Mouse (Mus musculus) large intestine, adult 2 months (tissue): ENCODE data around the gene Hdac9. TPM values are rescaled to one million over a fixed set of nuclear protein-coding genes. Genes with fewer than 3 reads are reported as not detected.

Source experiments
- DNase-seq: peaks from one replicate; pipeline ENCODE4 v3.0.0-alpha.2; 2012; ENCODE audit warnings: low read depth, low spot score
- WGBS: fragments of 180-500 bp; shearing (Covaris S2); methylation state at CpG from one replicate; pipeline ENCODE4 v1.1.7; 2018; 5-methylcytosine and 5-hydroxymethylcytosine counted together
- polyA plus RNA-seq: library from polyadenylated mRNA; depleted of rRNA; stranded (reverse); fragments of >200 nt; gene quantifications from 2 replicates; pipeline ENCODE4 v1.2.3, GENCODE M21; 2012; rRNA removed

Gene Hdac9
- 1.2 and 2.0 TPM in 2 replicates for polyA plus RNA-seq

DNA sequence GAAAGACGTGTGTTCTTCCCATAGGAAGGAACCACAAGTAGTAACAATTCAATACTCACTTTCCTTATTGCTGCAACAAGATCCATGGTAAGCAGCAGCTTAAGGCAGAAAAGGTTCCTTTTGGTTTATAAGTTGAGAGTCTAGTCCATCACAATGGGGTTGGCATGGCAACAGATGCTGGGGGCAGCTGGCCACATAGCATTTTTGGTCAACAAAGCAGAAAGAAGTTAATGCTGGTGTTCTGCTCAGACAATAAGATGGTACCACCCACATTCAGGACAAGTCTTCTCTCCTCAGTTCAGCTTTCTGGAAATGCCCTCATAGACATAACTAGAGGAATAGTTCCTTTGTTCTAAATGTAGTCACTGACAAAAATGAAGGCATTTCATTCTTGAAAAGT is at the start of gene Hdac9:
Gene Hdac9 (minus strand): TSS at position 101 of the 400 bp plus-strand sequence.
- DNase-seq = no peak
- 53% methylated on average over 1 of the region's 1 CpGs for WGBS

DNA sequence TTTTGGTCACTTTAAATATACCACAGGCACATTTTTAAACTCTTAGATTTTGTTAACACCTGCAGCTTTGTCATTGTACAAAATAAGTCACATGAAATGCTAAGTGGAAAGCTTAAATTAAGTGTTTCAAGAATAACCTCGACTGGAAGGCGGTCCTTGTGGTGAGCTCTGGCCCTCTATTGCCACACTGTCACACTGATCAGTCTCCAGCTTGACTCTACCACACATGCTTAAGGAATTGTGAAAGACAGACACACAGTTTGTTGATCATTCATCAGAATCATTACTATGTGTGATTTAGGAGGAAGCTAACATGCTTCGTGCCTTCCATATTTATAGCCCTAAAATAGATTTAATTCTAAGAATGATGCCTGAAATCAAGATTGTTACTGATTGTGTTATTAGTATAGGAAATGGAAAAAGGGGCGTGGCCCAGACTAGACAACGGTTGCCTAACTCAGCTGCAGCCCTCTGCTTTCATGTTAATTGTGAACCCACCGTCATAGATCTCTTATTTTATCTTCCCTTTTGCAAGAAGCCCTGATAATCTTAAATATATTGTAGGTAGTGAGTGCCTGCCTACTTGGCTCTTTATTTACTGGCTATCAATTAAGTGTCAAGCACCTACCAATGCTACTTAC is 32.3 kb upstream of the Hdac9 start:
- no peak for DNase-seq
- WGBS = 79% methylated on average over 6 of the region's 6 CpGs

DNA sequence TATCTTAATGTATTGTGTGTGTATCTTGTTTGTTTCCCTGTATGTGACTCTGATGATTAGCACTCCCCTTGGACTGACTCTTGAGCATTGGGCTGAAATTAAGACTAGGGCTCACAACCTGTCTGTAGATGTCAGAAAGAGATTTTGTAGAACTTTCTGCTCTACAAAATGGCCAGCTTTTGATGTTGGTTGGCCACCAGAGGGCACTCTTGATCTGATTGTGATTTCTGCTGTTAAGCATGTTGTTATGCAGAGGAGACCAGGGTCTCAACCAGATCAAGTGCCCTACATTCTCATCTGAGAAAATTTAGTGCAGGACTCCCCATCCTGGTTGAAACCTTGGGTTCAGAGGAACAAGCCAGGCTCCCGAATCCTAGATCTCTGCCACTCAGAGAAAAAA is 21.0 kb upstream of the Hdac9 start:
- 100% methylated on average over 1 of the region's 1 CpGs for WGBS
- no peak for DNase-seq

DNA sequence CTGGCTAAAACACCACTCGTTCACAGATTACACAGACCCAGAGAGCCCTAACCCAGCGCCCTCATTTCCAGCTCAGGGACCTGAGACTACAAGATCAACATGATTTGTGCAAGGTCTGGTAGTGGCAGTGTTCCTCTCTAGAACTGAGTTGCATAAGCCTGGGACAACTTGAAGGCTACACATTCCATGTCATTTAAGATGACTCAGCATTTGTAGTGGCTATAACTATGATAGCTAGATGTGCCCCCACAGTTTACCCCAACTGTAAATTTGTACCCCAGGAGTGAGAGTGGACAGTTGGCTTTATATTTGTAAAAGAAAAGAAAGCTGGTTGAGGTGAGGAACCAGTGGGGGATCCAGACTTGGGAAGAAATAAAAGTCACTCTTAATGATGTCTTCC is 8.9 kb downstream of the Hdac9 start:
- WGBS = 49% methylated on average over 2 of the region's 2 CpGs
- DNase-seq = no peak

DNA sequence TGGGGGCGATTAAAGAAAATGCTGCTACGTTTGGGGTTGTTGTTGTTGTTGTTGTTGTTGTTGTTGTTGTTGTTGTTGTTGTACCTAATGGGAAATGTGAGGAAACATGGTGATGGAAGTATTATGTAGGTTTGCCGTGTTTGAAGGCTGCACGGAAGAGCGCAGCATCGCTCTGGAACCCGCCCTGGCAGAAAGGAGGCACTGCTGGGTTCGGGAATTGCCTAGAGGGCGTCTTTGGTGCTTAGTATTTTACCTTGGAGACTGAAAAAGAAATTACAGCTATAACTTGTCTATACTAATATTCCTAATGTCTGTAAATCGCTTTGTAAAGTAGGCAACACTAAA is 9.4 kb downstream of the Hdac9 start:
- WGBS = 2% methylated on average over 10 of the region's 10 CpGs
- no peak for DNase-seq

DNA sequence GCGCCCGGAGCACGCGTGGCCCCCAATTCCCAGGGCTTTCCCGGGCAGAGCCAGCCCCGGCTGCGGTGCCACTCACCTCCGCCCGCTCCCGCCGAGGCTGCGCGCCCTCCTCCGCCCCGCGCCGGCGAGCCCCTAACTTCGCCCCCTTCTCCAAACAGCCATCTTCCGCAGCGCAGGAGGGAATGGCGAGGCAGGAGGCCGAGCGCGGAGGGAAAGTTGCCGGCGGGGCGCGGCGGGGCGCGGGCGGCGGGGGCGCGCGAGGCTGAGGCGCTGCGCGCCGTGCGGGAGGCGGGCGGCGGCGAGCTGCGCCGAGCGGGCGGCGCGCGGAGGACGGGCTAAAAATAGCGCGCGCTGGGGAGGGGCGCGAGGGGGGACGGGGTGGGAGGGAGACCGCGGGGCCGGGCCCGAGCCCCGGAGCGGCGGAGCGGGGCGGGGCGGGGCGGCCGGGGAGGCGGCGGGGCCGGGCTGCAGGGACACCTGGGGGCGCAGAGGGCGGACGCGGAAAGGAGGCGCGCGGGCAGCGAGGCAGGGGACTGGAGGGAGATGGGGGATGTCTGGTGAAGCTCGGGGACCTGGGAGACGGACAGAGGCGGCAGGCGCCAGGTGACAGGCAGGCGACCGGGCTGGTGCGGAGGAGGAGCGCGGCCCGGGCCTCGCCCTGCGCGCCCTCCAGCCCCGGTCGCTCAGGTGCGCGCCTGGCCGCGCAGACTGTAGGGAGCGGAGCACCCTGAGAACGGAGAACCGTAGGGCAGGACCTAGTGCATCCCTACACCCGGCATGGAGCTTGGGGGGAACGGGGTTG is 10.0 kb downstream of the Hdac9 start:
- no peak for DNase-seq
- 1% methylated on average over 94 of the region's 107 CpGs for WGBS

DNA sequence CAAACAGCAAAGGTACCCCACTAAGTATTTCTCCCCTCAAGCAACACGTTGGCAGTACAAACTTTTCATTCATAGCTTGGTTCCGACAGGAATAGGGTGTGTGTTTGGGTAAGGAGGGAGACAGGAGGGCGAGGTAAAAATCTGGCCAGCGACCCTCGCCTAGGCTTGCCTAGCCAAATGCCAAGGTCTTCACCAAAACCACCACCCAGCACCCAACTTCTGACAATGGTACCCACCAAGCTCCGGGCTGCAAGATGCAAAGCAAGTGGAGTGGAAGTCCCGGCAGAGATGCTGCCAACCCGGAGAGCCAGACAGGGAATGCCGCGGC is 10.6 kb downstream of the Hdac9 start:
- 2% methylated on average over 10 of the region's 10 CpGs for WGBS
- DNase-seq = no peak

DNA sequence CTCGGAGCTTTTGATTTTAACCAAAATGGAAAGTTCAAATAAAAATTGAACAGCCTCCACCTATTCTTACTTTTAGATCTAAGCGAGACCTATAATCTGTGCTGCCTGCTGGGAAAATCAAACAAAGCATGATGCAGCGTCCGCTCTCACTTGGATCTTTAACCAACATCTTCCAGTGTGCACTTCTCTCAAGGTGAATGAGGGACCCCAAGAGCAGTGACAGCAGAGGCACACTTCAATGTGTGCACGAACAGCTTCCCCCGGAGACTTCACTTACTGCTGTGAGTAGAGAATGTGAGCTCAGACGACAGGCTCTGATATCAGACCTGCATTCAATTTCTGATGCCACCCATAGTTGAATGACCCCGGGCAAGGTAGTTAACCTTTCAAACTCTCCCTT is 16.7 kb downstream of the Hdac9 start:
- 91% methylated on average over 8 of the region's 8 CpGs for WGBS
- DNase-seq = no peak

DNA sequence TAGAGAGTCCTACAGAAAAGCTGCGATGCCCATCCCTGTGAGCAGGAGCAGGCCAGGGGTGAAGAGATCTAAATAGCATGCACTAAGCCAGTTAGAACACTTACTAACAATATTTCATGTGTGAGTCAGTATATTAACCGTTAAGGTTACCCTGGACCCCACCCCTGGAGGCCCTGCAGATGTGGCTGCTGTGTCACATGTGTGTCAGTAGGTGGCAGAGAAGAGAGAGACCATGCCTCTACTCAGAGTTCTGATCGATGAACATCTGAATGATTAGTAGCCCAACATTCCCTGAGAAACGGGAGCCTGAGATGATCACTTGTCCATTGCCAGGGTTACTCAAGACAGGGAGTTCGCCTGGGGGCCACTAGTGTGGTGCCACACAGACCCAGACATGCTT is 22.0 kb downstream of the Hdac9 start:
- no peak for DNase-seq
- WGBS = 62% methylated on average over 5 of the region's 5 CpGs

DNA sequence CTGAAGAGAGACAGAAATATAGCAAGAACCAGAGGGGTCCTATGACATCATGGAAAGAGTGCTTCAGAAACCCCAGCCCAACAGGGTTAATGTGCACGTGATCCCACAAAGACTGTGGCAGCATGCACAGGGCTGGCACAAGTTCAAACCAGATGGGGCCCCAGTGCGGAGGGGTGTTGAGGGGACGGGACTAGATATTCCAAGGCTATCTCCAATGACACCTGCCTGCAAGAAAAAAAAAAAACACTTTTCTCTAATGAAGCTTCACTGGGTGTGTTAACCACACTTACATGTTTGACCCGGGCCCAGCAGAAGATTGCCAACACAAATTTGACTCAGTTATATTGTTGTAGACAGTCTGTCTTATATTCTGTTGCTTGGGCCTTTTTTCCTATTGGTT is 28.2 kb downstream of the Hdac9 start:
- DNase-seq = no peak
- WGBS = 64% methylated on average over 4 of the region's 4 CpGs

DNA sequence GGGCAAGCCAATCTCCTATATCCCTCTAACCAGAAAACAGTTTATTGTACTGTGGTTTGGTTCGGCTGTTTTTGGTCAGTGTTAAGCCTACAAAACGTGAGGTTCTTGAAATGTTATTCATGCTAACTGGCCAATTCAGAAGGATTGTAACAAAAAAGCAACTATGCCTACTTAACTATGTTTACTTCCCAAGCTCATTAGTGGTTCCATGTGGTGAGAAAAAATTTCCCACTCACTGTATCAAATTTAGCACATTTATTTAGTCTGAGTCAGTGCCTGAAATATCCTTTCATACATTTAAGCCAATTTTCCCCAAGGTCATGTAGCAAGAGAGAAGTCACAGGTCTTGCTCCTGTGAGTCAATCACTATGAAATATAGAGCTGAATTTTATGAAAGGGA is 42.0 kb downstream of the Hdac9 start:
- whole genome bisulfite sequencing = 59% methylated on average over 2 of the region's 2 CpGs
- no peak for DNase-seq

DNA sequence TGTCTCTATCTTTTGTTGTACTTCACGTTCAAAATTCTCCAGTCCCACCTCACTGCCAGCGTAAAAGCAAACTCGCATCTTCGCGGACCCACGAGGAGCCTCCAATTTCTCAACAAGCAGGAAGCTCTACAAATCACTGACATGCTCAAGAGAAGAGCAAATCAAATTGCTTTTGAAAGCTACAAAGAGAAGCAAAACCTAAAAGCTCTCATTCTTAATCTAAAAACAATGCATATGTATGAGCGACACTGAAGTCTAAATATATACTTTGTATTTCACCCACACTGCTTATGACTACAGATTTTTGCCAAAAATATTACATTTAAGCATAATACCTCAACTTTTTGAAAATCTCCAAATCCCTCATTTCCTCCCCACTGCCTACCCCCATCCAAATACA is 45.9 kb downstream of the Hdac9 start:
- 80% methylated on average over 7 of the region's 7 CpGs for WGBS
- DNase-seq = no peak

DNA sequence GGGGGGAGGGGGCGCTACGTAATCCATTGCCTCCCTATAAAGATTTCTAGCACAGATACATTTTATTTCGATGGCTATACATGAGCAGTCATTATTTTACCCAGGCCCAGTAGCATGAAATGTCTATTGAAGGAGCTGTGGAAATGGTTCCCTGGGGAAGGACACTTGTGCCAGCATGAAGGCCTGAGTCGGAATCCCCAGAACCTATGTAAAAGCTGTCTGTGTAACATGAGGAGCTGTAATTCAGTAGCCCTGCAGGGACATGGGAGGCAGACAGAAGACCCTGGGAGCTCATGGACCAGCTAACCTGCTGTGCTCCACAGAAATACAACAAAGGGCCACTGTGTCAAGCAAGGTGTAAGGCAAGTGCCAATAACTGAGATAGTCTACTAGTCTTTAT is 75.7 kb downstream of the Hdac9 start:
- WGBS = 88% methylated on average over 4 of the region's 4 CpGs
- no peak for DNase-seq

DNA sequence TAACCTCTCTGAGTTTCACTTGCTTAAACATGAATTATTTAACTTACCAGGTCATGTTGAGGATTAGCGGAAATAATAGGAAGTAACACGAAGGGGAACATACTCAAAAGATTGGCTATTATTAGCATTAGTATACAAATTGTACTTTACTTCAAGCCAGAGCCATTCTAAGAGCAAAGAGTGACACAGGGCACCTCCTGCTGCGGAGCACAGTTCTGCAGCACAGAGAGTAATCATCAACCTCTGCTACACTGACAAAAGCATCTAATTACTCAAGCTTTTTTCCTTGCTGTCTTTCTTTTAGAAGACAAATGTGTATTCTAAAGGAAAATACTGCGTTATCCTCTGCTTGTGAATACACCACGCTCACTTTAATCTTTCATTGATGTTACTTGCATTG is 79.6 kb downstream of the Hdac9 start:
- 80% methylated on average over 5 of the region's 5 CpGs for WGBS
- DNase-seq = no peak

DNA sequence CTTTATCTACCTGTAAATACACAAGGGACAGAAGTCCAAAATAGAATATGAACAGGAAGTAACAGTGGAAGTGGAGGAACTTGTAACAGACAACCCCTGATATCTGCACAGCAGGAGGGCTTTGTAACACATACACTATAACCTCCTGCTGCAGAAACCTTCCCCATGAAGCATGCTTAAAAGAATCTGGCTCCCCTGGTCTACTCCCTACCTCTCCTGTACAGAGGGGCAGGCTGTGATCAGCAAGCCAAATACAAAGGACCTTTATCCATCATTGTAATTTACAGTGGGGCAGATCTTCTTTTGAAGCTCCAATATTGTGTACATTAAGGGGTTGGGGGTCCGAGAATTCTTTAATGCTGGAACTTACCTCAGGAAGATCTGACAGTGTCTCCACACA is 80.0 kb downstream of the Hdac9 start:
- no peak for DNase-seq
- 70% methylated on average over 1 of the region's 1 CpGs for whole genome bisulfite sequencing

DNA sequence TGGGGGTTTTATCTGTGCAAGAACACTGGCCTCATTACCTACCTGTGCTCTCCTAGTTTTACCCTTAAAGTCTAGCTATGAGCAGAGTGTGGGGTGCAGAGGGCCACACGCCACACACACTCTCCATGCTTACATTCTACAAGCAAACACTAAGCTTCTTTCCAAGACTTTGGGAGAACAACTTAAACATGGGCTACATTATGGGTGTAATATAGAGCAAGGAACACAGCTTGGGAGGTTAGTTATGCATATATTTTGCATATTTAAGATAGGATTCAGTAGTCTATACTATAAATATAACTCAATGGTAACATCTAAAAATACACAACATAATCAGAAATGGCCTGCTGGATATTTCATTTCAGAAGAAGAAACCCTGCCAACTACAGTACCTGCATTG is 80.8 kb downstream of the Hdac9 start:
- no peak for DNase-seq
- WGBS = 94% methylated on average over 1 of the region's 1 CpGs

DNA sequence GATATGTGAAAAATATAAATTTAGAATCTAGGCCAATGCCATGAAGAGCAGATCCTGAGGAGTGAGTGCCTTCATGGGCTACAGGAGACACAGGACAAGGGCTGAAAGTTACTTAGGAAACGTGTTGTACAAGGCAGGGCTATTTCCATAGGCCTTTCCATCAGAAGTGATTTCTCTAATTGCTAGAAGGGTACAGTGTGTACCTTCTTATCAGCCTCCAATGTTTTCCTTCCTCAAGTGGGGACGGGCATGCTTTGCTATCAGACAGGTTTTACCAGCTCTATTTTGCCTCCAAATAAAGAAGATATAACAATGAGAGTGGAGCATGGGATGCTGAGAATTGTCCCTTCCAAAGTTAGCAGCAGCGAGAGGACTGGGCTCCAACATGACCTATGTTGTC is 81.4 kb downstream of the Hdac9 start:
- no peak for DNase-seq
- 66% methylated on average over 3 of the region's 3 CpGs for WGBS

DNA sequence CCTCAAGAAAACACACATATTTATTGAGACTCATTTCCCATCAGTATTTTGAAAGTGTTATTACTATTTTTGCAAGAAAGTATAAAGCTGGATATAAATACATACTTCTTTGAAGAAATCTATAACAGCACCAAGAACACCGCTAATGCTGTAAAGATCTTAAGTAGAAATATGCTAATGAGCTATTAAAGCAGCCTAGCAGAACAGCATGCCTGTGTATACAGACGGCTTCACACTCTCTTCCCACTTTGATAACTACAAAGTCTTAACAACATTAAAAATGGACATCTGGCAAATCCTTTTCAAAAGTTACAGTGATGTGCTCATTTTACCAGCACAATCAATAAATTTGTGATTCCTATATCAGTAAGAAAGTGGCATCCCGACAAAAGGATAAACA is 88.2 kb downstream of the Hdac9 start:
- WGBS = 86% methylated on average over 3 of the region's 3 CpGs
- DNase-seq = no peak

DNA sequence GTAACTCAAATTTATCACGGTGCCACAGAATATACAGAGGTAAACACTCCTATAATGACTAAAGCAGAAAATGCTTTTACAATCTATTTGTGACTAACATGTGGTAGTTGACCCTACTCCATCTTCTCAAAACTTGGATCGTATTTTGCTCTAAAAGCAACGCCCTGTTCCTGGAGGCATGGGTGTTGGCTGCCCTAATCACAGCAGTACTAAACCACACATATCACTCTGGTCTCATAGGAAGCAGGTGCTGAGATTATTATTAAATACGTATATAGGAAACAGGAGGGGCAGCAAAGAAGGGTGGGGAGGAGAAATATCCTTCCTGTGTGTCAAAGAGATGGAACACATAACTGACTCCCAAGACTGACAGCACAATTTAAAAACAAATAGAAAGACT is 90.0 kb downstream of the Hdac9 start:
- DNase-seq = peak; percentile 27
- WGBS = 34% methylated on average over 4 of the region's 4 CpGs

DNA sequence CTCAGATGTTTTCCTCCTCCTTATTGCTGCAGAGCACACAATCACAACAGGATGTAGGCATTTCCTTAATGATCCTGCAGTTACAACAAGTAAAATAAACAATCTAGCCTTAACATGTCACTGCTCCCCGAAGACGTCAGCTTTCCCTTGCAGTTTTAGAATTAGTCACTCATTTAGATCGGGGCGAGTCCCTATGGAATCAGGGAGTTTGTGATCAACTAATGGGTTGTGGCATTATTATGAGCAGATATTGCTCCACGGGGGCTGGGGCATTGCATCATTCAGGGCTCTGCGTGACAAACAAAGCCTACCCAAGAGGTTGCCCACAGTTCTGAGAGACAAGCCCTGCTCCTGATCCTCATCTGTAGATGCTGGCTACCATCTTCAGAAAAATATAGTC is 96.7 kb downstream of the Hdac9 start:
- DNase-seq = no peak
- 41% methylated on average over 6 of the region's 6 CpGs for WGBS

DNA sequence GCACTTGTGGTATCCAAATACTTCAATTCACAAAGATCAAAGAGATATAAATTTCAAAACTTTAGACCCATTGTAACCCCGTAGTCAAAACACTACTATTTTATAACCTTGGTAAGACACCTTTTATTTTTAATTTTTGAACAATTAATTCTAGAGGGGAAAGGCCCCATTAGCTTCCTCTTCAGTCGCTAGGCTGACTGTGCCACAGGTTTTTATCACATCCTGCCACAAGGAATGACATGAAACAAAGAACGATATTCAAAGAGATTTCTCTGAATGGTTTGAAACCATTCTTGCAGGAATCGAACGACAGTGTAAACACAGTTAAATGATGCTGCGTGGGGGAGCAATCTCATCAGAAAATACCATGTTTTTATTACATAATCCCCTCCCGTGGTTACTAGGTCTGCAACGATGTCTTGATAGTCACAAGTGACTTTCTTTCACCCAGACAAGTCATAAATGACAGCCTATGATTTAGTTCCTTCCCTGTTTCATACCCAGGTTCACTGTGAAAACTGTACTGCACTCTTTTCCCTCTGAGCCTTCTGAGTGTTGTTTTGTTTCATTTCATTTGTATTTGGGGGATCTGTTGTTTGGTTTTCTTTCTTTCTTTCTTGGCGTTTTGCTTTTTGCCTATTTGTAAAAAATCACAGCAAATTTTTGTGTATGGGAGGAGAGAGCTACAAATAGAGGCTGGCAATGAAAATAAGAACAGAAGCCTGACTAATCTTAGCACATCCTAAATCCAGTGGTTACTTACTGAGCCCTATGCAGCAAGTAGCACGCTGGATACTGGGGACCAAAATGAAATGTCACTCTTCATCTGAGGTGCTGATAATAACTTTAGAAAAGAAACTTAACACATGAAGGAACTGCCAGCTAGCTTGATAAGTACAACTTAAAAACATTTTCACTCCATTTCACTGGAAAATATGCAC is 105.0 kb downstream of the Hdac9 start:
- 31% methylated on average over 10 of the region's 10 CpGs for WGBS
- no peak for DNase-seq
